Mouse (Mus musculus) ovary, postnatal 36 days (tissue): ENCODE measurements around the gene Bcas3.
A peak's percentile ranks its signal among the peaks of the same experiment; 100 is the strongest.

ENCODE experiments used
- DNase-seq: peaks from one replicate; pipeline ENCODE4 v3.0.0; 2022; ENCODE audit warnings: low spot score, mixed read lengths

Gene Bcas3

DNA sequence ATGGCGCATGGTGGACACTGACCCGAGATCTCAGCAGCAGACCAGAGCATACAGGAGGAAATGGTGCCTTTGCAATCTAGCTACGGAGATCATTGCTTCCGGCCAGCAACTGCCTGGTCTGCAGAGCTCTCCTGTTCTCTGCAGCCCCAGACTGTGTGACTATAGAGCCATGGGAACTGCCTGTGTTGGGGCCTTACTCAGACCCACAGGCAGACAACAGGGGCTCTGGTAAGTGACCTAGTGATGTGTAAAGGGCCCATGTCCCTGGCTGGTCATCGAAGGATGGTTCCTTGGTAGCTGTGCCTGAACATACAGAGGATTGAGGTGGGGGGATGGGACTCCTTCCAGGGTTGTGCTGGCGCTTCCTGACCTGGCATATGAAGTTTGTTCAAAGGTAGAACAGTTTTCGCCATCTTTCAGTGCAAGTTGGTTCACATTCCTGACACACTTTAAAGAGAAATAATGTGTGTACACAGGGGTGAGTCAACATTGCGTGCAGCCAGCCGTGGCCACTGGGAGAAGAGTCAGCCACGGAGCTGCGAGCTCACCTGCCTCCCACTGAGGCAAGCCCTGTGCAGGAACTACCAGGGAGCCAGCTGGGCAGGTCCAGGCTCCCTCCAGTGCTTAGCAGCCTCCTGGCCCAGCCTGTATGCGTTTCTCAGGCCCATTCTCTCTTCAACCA, 439.7 kb downstream of the Bcas3 start:
- DNase-seq, result peak; percentile 35

DNA sequence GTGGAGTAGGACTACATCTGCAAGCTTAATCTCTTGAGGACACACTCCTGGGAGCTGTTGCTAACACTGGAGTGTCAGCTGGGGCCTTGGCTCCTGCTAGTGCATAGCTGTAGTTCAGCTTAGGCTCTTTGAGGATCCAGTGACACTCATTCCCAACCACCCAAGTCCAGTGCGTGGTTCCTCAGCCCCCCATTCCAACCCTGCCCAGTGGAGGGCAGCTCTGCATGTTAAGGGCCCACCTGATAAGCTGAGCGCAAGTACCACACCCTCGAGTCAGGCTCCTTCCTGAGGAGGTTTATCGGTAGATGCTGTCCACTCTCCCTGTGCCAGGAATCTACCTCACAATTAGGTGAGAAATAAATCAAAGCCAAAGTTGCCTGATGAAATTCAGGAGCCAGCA, 446.5 kb downstream of the Bcas3 start:
- DNase-seq, result no peak

DNA sequence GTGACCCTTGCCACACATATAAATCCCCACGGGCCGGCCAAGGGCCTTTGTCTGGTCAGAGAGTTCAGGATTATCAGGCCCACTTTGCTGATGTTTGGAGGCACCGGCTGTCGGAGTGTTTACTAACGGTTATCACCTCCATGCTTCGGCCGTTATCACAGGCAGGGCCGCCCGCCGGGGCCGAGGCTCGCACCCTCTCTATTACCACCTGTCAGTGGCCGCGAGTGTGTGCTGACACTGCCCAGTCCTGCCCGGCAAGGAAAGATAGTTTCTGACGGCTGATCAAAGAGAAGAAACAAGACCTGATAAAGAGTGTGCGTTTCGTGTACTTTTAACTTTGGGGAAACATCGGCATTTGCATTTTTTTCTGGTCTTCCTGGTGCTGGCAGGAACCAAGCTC, 446.9 kb downstream of the Bcas3 start:
- no peak for DNase-seq

DNA sequence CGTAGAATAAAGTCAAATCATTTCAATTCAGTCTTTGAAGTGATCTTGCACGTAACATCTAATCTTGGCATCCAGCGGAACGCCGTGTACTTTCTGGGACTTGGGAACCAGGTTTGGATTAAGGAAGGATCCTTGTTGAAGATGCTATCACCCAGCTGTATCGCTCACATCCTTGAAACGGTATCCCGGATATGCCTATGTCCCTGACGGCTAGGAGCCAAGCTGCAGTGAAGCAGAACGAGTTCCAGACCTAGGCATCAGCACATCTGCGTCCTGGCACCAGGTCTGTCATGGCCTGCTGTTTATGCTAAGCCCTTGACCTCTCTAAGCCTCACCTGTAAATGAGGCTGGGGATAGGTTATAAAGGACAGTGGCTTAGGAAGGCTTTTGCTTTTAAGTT, 447.4 kb downstream of the Bcas3 start:
- no peak for DNase-seq

DNA sequence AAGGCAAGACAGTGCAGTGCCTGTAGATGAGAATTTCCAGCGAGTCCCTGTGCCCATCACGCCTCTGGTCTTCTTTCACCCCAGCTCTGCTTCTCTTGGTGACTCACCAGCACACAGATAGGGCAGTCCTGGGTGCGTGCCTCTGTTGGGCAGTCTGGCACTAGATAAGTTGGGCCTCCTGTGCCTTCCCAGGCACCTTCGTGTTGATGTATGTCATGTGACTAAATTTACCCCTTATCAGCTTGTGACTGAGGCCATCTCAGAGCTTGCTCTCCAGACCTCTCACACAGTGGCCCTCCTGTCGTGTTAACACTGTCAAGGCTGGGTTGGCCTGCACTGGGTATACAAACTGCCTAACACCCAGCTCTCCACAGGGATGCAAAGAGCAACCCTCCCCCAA, 451.1 kb downstream of the Bcas3 start:
- no peak for DNase-seq

DNA sequence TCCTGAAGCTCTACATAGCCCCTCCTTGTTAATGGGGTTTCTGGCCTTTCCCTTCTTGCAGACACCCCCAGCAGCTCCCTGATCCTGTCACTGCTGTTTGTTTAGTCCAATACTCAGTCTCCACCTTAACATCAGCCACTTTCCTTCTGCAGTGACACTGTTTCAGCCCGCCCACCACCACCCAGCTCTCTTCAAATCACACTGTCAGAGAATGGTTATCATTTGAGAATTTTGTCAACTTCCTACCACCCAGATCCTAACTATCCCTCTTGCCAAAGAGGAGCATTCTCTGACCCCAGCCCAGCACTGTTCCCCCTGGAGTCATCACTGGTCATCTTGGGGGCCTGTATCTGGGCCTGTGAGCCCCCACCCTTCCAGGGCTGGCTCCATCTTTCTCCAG, 452.8 kb downstream of the Bcas3 start:
- no peak for DNase-seq

DNA sequence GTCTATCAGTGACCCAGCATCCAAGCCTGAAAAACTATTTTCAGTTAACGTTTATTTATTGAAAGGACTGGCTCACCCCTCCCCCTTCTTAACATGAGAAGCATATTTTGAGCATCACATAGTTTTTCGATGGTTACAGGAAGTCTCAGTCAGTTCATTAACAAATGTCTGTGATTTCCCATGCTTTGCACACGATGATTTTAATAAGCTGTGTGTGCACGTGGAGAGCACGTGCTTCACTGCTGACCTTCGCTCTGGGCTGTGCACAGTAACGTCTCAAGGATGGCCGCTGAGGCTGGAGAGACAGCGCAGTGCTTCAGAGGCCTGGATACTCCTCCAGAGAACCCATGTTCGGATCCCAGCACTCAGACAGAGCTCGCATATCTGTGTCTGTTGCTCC, 454.4 kb downstream of the Bcas3 start:
- no peak for DNase-seq

DNA sequence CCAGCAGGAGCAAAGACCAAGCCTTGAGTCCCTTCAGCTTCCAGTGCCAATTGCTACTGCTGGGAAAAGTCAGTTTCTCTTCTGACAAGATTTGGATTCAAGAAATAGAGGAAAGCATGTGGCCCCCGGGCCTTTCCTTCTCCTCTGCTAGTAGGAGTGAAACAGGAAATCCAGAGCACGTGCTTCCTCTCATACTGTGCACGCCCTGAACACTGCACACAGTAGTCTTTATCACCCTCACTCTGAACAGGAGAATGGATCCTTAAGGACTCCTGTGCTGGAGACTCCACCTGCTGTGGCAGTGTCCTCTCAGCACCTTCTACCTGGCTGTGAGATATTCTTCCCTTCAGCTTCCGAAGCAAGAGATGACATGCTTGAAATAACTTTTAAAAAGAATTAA, 458.3 kb downstream of the Bcas3 start:
- no peak for DNase-seq

DNA sequence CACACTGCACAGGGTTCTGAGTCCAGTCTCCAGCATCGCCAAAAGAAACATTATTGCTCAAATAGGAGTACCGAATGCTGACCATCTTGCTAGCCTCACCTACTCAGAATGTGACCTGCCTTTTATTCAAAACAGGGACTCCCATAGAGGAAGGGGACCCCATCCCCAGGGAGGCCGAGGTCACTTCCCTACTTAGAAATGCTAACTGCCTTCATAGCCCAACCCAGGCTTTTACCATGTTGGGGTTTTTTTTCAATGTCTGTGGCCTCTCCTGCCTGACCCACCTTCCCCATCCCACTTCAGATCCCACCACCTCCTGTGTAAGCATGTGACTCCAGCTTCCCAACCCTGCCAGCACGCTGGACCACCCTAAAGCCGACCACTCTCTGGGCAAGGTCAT, 458.7 kb downstream of the Bcas3 start:
- no peak for DNase-seq

DNA sequence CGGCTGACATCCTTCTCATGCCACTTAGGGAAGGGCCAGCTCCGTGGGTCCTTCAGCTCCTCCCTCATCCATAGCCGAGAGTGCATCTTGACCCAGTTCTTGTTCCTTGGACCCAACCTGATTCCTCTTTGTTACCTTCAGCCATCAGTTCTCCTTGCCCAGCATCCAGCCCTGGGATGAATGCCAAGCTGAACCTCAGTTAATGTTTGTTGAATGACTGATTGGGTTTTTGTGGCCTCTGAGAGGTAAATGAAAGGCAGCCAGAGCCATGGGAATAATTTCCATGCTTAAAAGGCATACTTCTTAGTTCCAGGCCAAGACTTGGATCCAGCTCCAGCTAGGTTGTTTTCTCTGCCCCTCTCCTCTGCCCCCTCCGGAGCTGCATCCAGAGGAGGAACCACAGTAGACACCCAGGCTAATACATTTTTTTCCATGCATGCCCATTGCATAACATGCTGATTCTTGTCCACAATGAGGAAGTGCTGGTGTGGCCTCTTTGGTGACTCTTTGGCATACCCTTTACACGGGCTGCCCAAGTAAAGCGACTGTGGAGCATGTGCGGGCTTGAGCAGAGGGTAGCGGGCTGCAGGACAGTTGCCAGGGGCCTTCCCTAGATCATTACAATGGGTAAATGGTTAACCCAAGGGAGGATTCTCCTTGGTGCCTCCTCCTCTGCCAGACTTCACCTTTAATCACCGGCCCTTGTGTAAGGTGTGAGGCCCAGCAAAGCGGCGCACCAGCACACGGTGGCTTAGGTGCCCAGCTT, 459.4 kb downstream of the Bcas3 start:
- DNase-seq, result no peak

DNA sequence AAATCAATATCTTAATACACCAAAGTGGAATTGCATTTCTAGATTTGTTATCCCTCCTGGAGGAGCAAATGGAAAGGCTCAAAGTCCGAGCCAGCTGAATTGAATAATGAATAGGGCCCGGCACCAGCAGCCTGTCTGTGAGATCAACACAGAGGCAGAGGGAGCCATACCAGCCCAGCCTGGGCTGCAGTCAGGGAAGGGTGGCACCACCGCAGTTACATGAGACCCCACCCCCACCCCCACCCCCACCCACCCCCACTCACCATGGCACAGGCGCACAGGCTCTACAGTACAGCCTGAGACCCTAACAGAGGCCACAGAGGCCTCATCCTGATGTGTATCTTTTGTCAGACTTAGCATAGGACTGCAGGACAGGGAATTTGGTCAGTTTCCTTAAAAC, 461.7 kb downstream of the Bcas3 start:
- DNase-seq, result no peak

DNA sequence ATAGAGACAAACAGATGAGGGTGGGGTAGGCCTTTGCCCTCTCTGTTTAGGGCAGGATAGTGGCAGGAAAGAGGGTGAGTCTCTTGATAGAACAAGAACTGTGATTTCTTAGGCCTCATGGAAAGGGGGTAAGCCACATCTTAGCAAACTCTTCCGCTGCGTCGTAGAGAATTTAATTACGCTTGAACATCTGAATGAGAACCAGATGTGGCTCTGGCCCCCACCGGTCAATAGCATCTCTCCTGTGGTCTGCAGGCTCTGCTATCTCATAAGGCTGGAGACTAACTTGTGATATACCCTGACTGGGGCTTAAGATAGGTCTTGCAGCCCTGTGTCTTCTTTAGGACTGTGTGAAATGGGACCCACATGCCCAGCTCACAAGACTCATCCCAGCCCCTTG, 463.5 kb downstream of the Bcas3 start:
- no peak for DNase-seq

DNA sequence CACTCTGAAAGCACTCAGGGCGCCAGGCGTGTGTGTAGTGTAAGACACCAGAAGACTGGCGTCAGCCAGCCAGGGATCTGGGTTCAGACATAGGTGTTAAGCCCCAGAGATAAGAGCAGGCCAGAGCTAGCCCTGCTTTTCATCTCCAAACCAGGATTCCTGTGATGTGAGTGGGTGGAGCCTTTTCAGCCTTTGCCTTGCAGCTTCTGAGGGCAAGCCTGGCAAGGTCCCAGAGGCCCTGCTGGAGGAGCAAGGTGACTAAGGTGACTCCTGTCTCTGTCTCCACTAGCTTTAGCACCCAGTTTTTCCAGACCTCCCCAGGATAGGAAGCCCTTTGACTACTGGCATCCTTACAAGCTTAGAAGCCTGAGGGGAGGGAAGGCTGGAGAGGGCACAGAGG, 465.4 kb downstream of the Bcas3 start:
- no peak for DNase-seq

DNA sequence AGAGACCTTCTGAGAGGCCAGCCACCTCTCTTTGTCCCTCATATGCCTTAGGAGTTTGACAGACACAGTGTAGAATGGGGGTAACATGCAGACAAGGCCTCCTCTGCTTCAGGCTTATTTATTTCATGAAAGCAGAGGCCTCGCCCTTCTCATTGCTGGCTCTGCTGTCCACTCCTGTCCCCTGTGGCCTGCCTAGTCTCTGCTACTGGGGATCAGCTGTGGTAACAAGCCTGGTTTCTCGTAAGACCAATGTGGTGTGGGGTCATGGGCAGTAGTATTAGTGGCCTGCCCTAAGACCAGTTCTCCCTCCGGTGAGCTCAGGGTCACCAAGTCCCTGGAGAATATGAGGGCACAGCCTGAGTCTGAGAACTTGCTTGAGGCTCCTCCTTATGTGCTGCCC, 468.0 kb downstream of the Bcas3 start:
- no peak for DNase-seq

DNA sequence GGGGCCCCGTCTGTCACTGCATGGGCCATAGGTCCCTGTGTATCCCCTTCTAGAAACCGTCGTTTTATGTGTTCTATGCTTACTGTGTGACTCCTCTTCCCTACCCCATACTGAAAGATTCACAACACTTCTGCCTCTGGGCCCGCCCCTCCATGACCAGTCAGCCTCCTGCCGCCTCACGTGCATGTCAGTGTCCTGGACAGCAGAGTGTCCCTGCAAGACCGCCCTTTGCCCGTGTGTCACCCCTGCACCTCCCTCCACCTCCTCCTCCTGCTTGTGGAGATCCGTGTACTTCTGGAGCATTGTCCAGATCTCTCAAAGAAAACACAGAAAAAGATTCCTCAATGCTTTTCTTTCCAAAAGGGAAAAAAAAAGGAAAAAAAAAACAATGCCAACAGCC, 468.7 kb downstream of the Bcas3 start:
- no peak for DNase-seq

DNA sequence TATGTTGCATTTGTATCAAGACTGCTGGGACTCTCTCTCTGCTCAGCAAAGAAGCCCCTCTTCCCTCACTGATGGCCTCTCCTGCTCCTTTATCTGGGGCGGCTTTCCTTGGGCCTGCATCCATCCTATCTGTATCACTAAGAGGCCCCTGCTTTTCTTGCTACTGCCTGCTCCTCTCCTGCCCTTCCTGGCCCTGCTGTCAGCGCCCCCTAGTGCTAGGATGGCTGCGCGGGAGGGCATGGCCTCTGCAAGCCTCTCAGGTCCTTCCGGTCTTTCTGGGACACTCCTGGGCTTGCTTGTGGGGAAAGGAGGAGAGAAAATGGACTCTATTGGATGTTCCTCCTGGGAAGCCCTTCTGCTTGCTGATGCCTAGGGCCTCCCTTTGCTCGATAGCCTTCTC, 470.2 kb downstream of the Bcas3 start:
- DNase-seq, result peak; percentile 86

DNA sequence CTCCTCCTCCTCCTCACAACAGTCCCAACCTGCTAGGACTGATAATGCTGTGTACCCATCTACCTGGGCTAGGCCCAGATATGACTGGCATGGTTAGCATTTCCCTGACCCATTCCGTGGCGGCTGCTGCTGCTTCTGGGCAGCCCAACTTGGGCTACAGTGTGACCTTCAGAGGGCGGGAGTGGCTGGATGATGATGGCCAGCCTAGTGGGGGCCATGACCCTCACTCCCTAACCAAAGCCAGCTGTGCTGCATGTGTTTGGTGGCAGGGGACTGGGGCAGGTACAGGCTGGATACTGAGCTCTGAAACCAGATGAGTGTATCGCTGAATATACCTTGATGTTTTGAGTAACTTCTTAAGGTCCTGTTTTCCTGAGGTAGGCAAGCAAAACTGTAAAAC, 470.8 kb downstream of the Bcas3 start:
- no peak for DNase-seq

DNA sequence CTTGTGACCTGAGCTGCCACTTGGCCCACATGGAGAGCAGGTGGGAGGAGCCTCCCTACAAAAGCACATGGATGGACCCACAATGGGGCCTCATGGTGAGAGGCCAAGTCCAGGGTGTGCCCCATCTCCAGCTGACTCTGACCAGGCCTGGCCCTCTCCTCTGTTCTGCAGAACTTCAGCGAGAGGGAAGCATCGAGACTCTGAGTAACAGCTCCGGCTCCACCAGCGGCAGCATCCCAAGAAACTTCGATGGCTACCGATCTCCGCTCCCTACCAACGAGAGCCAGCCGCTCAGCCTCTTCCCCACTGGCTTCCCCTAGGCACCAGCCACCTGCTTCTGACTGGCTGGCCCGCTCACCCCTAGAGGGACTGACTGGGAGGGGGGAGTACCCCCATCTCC, 472.1 kb downstream of the Bcas3 start:
- no peak for DNase-seq

DNA sequence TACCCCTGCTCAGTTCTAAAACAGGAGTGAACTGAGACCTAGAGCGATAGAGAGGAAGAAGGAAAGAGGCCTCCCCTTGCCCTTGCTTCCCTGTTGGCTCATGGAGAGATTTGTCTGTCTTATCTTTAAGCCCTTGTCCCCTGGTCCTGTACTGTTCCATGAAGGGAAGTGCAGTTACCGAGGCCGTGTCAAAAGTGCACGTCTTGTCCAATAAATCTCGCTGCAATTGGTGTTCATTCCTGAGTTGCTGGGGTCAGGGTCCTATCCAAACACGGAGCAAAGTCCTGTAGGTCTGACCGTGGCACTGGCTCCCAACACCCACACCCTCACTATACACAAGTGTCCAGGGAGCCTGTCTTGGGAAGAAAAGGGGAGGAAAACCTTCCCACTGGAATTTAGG, 472.9 kb downstream of the Bcas3 start:
- DNase-seq, result no peak

DNA sequence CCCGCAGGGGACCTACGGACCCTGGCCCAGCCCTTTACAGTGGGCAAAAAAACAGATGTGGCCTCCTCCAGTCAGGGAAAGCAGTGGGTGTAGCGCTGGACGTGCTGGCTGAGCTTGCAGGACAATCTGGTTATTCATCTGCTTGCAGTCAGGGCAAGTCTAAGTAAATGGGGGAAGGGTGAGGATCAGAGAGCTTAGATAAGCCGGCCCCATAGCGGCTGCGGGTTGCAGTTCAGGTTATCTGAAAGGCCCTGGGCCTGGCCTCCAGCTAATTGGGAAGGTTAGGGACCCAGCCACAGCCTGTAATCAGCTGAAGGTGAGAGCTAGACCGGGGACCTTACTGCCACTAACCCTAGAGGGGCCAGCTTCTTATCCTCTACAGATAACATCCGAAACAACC, 474.4 kb downstream of the Bcas3 start:
- no peak for DNase-seq

DNA sequence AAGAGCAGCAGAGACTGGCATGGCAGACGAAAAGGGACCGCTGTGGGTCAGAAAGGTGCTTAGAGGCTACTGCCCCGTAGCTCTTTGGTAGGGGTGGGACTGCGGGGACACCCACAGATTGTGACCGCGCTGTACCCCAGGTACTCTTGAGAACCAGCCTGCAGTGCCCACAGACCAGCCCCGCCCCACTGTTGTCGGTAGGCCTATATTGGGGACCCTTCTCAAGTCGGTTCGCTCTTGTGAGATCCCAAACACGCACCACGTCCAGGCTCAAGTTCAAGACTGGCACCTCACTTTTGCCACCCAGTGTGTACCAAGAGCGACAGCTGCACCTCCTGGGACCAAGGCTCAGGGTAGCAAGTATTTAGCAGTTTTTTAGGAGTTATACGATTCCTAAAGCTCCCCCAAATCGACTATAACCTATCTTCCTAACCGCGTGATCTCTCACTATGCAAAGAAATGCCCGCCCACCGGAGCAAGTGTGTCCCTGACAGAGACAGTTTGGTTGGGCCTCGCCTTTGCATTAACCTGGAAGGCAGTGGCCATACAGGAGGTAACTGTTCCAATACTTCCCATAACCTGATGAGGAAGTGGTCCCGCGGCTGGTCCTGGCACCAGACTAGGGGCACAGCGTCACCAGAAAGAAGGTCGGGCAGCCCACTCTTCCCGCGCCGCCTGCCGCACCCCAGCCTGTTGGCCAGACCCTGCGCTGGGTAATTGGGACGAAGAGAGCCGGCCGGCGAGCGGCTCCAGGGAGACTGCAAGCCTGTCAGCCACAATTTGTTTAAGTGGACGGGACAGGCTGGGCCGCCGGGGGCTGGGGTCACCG, 475.9 kb downstream of the Bcas3 start:
- DNase-seq, result no peak

DNA sequence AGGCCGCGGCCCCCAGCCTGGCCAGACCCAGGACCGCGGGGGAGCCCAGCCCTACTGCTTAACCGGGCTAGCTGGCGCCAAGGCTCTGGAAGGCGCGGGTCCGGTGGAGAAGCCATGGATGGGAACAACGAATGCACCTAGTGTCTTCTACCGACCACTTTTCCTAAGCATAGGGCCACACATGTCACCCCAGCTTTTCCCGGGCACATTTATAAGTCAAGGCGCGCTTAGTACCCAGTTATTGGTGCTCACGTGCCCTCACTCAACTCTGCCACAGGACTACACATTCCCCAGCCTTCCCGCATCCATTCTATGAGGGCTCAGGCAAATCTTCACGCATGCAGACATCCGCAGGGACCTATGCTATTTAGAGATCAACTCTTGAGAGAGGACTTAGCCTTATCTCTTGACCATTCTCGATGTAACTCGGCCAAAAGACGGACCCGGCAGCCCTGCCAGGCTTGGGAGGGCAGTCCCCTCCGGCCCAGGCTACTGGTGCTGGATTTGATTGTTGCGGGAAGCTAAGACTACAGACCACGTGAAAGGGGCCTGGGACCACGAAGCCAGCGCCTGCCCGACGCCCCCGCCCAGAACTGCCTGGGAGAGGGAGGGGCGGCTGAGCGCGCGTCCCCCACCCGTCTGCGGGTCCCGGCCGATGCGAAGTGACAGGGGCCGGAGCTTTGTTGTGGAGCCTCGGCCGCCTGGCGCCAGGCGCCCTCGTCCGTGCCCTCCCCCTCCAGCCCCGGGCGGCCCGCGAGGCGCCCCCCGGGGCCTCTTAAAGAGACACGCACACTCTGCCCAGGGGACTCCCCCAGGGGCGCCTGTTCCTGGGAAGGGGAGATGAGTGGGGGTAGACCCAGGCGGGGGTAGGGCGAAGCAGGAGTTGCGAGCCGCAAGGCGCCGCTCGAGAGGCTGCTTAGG, 476.8 kb downstream of the Bcas3 start:
- DNase-seq, result no peak
